Mouse (Mus musculus): Measurements from ENCODE around the gene Tmed10. TPM values are rescaled to one million over a fixed set of nuclear protein-coding genes. Genes with fewer than 3 reads are reported as not detected.

Gene Tmed10
- polyA plus RNA-seq (2014; fragmentation: Illumina TruSeq; extraction: RNeasy Lipid Tissue Mini Kit (QIAGEN cat#74804); ENCODE audit: low read depth, low replicate concordance), result 246 TPM

GRCm38 (mm10) chr12:85374561-85375272 is at the start of gene Tmed10:
Gene Tmed10, minus strand, starts transcription at chr12:85374847.

GRCm38 (mm10) chr12:85339243-85339729 is 35.4 kb downstream of the Tmed10 start, which contains the start of gene Nek9:
Gene Nek9, minus strand, starts transcription at chr12:85339362.

Other genes starting within 250 kb of the Tmed10 start
- gene Rps6kl1, start 223.6 kb downstream of the Tmed10 start, polyA plus RNA-seq (2014; fragmentation: Illumina TruSeq; extraction: RNeasy Lipid Tissue Mini Kit (QIAGEN cat#74804); ENCODE audit: low read depth, low replicate concordance), result not detected
- not detected for gene Pgf, start 197.1 kb downstream of the Tmed10 start, polyA plus RNA-seq (2014; fragmentation: Illumina TruSeq; extraction: RNeasy Lipid Tissue Mini Kit (QIAGEN cat#74804); ENCODE audit: low read depth, low replicate concordance)
- 3.2 TPM for gene Eif2b2, start 155.4 kb downstream of the Tmed10 start, polyA plus RNA-seq (2014; fragmentation: Illumina TruSeq; extraction: RNeasy Lipid Tissue Mini Kit (QIAGEN cat#74804); ENCODE audit: low read depth, low replicate concordance)
- 29.9 TPM for gene Mlh3, start 104.2 kb downstream of the Tmed10 start, polyA plus RNA-seq (2014; fragmentation: Illumina TruSeq; extraction: RNeasy Lipid Tissue Mini Kit (QIAGEN cat#74804); ENCODE audit: low read depth, low replicate concordance)
- 21.7 TPM for gene Acyp1, start 86.4 kb downstream of the Tmed10 start, polyA plus RNA-seq (2014; fragmentation: Illumina TruSeq; extraction: RNeasy Lipid Tissue Mini Kit (QIAGEN cat#74804); ENCODE audit: low read depth, low replicate concordance)
- gene Zc2hc1c, start 86.3 kb downstream of the Tmed10 start, polyA plus RNA-seq (2014; fragmentation: Illumina TruSeq; extraction: RNeasy Lipid Tissue Mini Kit (QIAGEN cat#74804); ENCODE audit: low read depth, low replicate concordance), result 3.3 TPM
- gene Nek9, start 35.5 kb downstream of the Tmed10 start, polyA plus RNA-seq (2014; fragmentation: Illumina TruSeq; extraction: RNeasy Lipid Tissue Mini Kit (QIAGEN cat#74804); ENCODE audit: low read depth, low replicate concordance), result 38.2 TPM
- 13.4 TPM for gene Fos, start 99.0 kb upstream of the Tmed10 start, polyA plus RNA-seq (2014; fragmentation: Illumina TruSeq; extraction: RNeasy Lipid Tissue Mini Kit (QIAGEN cat#74804); ENCODE audit: low read depth, low replicate concordance)
- 0.77 TPM for gene Jdp2, start 224.2 kb upstream of the Tmed10 start, polyA plus RNA-seq (2014; fragmentation: Illumina TruSeq; extraction: RNeasy Lipid Tissue Mini Kit (QIAGEN cat#74804); ENCODE audit: low read depth, low replicate concordance)

Data from kidney, adult 10 weeks (tissue).